Mouse (Mus musculus) ES-E14 (cell line): ENCODE measurements around the gene Sox5. TPM values are rescaled to one million over a fixed set of nuclear protein-coding genes. Genes with fewer than 3 reads are reported as not detected.

Experiments used
- DNase-seq: peaks from one replicate; pipeline ENCODE4 v3.0.0-alpha.2; 2013; ENCODE audit warnings: low read depth, low spot score
- H3K27ac ChIP-seq: 2 replicates; pipeline ENCODE4 v1.5.1; 2012; ENCODE audit warnings: low read depth, mild to moderate bottlenecking, low read length, moderate library complexity, mixed read lengths; ENCODE audit not compliant: poor library complexity, insufficient read depth, severe bottlenecking
- H3K36me3 ChIP-seq: 2 replicates; pipeline ENCODE4 v1.6.1; 2012; ENCODE audit warnings: mild to moderate bottlenecking, low read length, moderate library complexity, mixed read lengths; ENCODE audit not compliant: control insufficient read depth, poor library complexity, insufficient read depth, severe bottlenecking
- H3K4me1 ChIP-seq, 2 experiments: fragments of 150-350 bp in 1 of 2; sonication (generic) in 1 of 2; 2 replicates each; pipeline ENCODE4 v1.6.1; 2012; ENCODE audit warnings: low read length in 2 of 2, mild to moderate bottlenecking in 1 of 2, mixed read lengths in 1 of 2; ENCODE audit not compliant: control insufficient read depth in 2 of 2, insufficient read depth in 2 of 2, poor library complexity in 1 of 2
- H3K4me3 ChIP-seq, 2 experiments: fragments of 150-350 bp in 1 of 2; sonication (generic) in 1 of 2; 2 replicates each; pipeline ENCODE4 v1.5.1; 2012; ENCODE audit warnings: low read length in 2 of 2, low read depth in 1 of 2, mild to moderate bottlenecking in 1 of 2, mixed read lengths in 1 of 2; ENCODE audit not compliant: insufficient read depth in 1 of 2, poor library complexity in 1 of 2, severe bottlenecking in 1 of 2
- H3K9ac ChIP-seq: 2 replicates; pipeline ENCODE4 v1.6.1; 2012; ENCODE audit warnings: low read depth, mild to moderate bottlenecking, low read length, mixed read lengths; ENCODE audit not compliant: poor library complexity, insufficient read depth, severe bottlenecking
- H3K9me3 ChIP-seq: fragments of 150-350 bp; sonication (generic); 2 replicates; pipeline ENCODE4 v1.6.1; 2012; ENCODE audit warnings: low read depth, mild to moderate bottlenecking, low read length; ENCODE audit not compliant: control insufficient read depth, insufficient read depth
- CHD2 ChIP-seq: IDR thresholded peaks from 2 replicates; pipeline ENCODE4 v1.6.1; 2014; ENCODE audit warnings: mild to moderate bottlenecking, low read depth, low read length, inconsistent platforms
- HCFC1 ChIP-seq: IDR thresholded peaks from 2 replicates; pipeline ENCODE4 v1.6.1; 2012; ENCODE audit warnings: low read length, inconsistent platforms, borderline replicate concordance; ENCODE audit not compliant: insufficient read depth
- MAFK ChIP-seq: IDR thresholded peaks from 2 replicates; pipeline ENCODE4 v1.6.1; 2014; ENCODE audit warnings: mild to moderate bottlenecking, low read depth, low read length, inconsistent platforms; ENCODE audit not compliant: insufficient read depth
- ZC3H11A ChIP-seq: IDR thresholded peaks from 2 replicates; pipeline ENCODE4 v1.6.1; 2012; ENCODE audit warnings: low read depth, mild to moderate bottlenecking, inconsistent platforms, low read length, borderline replicate concordance
- ZNF384 ChIP-seq: IDR thresholded peaks from 2 replicates; pipeline ENCODE4 v1.6.1; 2012; ENCODE audit warnings: low read depth, low read length, inconsistent platforms
- in situ Hi-C, 2 experiments: fragments of 600-800 bp; cut with MboI; formaldehyde crosslinking; loops; one replicate each; pipeline ENCODE4 v1.15.1; 2025; ENCODE audit warnings: low sequenced_read_pairs in 2 of 2, inconsistent platforms in 1 of 2; ENCODE audit not compliant: unreplicated experiment in 2 of 2
- total RNA-seq: library from RNA; depleted of rRNA; stranded (reverse); fragments of 300-350 nt; gene quantifications from 2 replicates; pipeline ENCODE4 v1.2.3, GENCODE M21; 2012

The Sox5 gene
- total RNA-seq, 1 experiment: 0.36 TPM

DNA sequence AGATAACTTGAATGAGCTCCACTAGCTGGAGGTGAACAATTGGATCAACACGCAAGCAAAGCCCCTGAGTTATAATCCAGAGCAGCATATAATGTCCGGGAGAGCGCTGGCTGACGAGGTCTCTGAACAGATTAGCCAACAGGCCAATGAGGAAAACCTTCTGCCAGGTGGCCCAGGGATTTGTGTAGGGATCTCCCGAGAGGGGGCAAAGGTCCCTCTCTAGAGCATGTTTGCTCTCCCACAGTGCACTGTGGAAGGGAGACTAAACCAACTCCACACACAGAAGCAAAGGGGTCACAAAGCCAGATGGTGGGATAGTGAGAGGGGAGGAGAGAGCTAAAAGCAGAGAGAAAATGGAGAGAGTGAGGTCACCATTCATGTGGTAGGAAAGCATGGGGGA is 128.9 kb downstream of the Sox5 start:
- in situ Hi-C loops: no loop called here
- Histone ChIP-seq H3K27ac (no peak overlapping the region), H3K4me3 (no peak overlapping the region), H3K36me3 (no peaks in the 10 kb centered on the region), H3K9me3 (no peaks in the 10 kb centered on the region), H3K9ac (no peak overlapping the region), H3K4me1 (no peaks in the 10 kb centered on the region)
- TF ChIP-seq ZC3H11A (no peak), MAFK (no peak), CHD2 (no peak)
- no peak for DNase-seq

DNA sequence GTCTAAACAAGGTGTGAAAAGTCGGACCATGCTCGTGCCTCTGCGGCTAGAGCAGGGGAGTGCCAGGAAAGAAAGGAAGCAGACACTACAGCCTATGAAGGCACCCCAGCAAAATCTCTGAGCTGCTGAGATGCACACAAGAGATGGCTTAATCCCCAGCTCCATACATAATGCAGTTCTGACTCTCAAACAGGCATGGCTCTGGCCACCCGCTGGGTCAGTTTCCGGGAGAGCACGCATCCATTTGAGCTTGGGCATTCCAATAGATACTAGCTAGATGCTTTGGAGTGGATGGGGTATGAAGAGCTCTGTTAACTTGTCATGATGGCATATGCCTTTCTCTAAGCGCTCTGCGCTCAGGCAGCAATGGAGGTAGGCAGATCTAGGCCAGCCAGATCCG is 132.9 kb downstream of the Sox5 start:
- no peak overlapping the region for H3K27ac ChIP-seq
- no peak for DNase-seq
- in situ Hi-C loops: no loop called here
- H3K9ac ChIP-seq: no peak overlapping the region
- no peak overlapping the region for H3K4me3 ChIP-seq
- H3K9me3 ChIP-seq: no peaks in the 10 kb centered on the region
- H3K36me3 ChIP-seq: no peaks in the 10 kb centered on the region
- no peaks in the 10 kb centered on the region for H3K4me1 ChIP-seq
- no peak for TF ChIP-seq CHD2
- no peak for TF ChIP-seq HCFC1
- no peak for TF ChIP-seq ZC3H11A
- no peak for TF ChIP-seq ZNF384
- TF ChIP-seq MAFK: no peak

DNA sequence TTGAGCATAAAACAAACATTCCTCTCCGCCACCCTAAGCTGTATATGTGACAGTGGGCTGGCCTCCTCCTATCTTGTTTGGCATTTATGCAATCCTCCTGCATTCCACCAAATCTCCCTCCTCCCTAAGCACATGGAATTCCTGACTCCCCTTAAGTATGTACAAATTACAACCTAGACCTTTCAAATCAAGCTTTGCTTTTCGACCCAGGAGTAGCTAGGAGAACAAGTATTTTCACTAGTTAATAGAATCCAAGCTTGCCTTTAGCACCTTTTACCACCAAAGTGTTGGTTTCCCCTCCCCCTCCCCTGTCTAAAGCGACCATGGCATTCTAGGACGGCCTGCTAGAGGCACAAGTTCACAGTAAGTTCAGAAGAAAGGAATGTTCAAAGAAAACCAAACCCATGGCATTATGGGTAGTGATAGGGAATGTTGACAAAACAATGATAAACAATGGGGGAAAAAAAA is 133.6 kb downstream of the Sox5 start:
- in situ Hi-C loops: no loop called here

DNA sequence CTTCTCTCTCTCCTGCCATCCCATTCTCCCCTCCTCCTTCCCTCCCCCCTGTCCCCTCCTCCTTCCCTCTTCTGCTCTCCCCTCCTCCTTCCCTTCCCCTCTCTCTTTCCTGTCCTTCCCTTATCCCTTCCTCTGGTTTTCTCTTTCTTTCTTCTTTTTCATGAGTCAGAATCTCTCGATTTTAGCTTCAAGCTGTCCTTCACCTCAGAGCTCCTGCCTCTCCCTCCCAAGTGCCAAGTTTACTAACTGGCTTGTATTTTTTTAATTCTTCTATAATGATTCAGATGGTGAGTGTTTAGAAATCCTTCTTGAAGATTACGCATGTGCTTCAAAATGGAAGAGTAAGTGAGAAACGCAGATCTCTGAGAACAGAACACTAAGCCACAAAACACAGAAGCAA is 135.4 kb downstream of the Sox5 start:
- no peaks in the 10 kb centered on the region for H3K9me3 ChIP-seq
- TF ChIP-seq HCFC1 (no peak), MAFK (no peak), ZC3H11A (no peak)

More for the DNA sequence above, 133.6 kb downstream of the Sox5 start:
- TF ChIP-seq CHD2 (no peak), MAFK (no peak), HCFC1 (no peak)
- no peak overlapping the region for H3K9ac ChIP-seq
- no peaks in the 10 kb centered on the region for H3K36me3 ChIP-seq
- no peak overlapping the region for H3K4me3 ChIP-seq
- no peaks in the 10 kb centered on the region for H3K4me1 ChIP-seq
- DNase-seq: no peak
- H3K9me3 ChIP-seq: no peaks in the 10 kb centered on the region
- H3K27ac ChIP-seq: no peak overlapping the region

DNA sequence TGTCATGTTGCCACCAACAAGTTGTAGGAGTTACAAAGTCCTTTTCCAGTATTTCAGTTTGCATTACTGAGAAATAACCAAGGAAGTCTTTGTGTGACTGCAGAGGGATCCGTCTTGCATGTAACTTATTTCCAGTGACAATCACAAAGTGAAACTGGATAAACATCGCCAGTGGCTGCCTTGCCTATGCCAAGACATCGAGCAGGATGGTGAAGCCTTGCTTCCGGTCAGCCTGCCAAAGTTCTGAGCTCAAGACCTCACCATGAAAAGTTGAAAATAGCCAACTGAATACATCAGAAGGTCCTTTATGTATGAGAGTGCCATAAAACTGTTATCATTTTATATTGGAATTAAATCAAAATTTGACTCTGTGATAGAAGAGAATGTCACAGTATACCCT is 136.0 kb downstream of the Sox5 start:
- TF ChIP-seq ZNF384: no peak
- Histone ChIP-seq H3K9ac (no peak overlapping the region), H3K4me3 (no peak overlapping the region), H3K27ac (no peak overlapping the region), H3K36me3 (no peaks in the 10 kb centered on the region), H3K4me1 (no peaks in the 10 kb centered on the region), H3K9me3 (no peaks in the 10 kb centered on the region)
- DNase-seq: no peak
- in situ Hi-C loops: no loop called here

More for the DNA sequence above, 135.4 kb downstream of the Sox5 start:
- Histone ChIP-seq H3K4me1 (no peaks in the 10 kb centered on the region), H3K4me3 (no peak overlapping the region), H3K27ac (no peak overlapping the region), H3K9ac (no peak overlapping the region), H3K36me3 (no peaks in the 10 kb centered on the region)
- in situ Hi-C loops: no loop called here
- DNase-seq: no peak
